Mouse (Mus musculus) kidney, adult 8-10 months (tissue): ENCODE results near the gene Fndc8.

Experiments used
- DNase-seq, 2 experiments: peaks; one replicate each; pipeline ENCODE4 v3.0.0; 2022

The Fndc8 gene

DNA sequence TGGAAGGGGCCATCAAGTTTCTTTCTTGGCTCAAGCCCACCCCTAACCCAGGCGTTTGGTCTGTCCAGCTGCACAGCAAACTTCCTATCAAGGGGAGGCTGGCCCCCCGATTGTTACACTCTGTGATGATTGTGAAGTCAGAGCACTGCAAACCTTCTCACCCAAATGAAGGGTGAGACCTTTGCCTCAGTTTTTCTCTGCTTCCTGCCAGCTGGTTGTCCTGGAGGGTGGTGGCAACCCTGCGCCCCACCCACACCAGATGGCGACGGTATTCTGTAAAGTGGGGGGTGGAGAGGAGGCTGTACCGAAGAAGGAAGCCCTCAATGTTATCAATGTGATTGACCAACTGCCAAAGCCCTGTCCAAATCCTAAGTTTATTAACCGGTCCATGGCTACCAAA lies at the start of gene Fndc8:
Gene Fndc8 (plus strand): TSS at position 189 of the 400 bp plus-strand sequence.
- DNase-seq: no peak

DNA sequence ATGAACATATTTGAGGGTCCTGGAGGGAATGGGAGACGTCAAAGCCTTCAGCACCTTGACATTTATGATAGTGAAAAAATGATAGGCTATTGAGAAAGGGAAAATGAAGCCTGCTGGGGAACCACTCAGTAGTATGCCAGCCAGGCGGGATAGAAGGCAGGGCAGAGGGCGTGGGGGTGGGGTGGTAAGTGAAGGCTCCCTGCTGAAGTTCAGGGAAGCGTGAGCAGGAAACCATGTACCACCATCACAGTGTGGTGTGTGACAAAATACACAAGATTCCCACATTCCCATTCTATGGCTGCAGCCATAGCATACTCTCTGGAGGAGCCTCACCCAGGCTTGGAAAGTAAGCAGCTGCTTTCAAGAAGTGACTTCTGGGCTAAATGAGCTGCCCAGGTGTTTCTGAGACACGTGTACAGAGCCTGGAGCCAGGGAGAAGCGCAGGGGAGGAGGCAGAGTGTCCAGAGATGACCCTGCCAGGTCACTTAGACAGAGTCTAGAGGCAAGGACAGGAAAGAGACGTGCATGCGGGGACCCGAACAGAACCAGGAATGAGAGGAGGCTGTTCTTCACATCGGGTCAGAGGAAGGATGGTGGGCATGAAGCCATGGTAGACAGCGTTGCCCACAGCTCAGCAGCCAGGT lies 47.0 kb upstream of the Fndc8 start:
- DNase-seq: no peak

GRCm38 (mm10) chr11:82845415-82846078 lies 46.4 kb upstream of the Fndc8 start:
- no peak for DNase-seq

DNA sequence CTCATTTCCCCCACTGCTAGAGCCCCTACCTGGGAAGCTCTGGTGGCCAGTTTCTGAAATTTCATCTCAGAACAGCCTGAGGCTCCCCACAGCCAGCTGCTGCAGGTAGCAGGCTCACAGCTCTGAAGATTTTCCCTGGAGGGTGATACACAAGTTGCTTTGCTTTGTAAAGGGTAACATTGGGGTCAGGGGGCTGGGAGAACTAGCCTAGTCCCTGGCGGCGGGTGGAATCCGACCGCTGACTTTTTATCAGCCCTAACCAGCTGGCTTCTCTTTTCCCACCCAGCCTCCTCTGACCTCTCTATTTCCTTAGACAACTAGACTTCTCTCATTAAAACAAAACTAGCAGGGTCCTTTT lies 45.9 kb upstream of the Fndc8 start:
- no peak for DNase-seq

DNA sequence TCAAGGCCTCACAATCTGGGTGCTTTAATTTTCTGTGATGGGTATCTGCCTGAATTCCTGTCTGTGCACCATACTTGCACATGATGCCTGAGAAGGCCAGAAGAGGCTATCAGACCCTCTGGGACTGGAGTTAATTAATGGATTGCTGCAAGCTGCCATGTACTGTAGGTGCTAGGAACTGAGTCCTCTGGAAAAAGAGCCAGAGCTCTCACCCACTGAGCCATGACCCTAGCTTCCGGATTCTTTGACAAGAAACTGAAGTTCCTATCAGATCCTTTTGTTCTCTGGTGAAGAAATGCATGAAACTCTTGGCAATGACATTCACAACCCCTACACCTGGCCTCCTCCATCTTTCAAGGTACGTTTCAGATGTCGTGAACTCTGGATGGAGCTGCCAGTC lies 45.0 kb upstream of the Fndc8 start:
- no peak for DNase-seq

- DNase-seq: no peak
These were observed 44.3 kb upstream of the Fndc8 start for GRCm38 (mm10) chr11:82847571-82848000.

GRCm38 (mm10) chr11:82850259-82850658 lies 41.7 kb upstream of the Fndc8 start:
- no peak for DNase-seq

GRCm38 (mm10) chr11:82852115-82852514 lies 39.8 kb upstream of the Fndc8 start:
- no peak for DNase-seq

- DNase-seq: no peak
These were observed 39.4 kb upstream of the Fndc8 start for GRCm38 (mm10) chr11:82852540-82852939.

DNA sequence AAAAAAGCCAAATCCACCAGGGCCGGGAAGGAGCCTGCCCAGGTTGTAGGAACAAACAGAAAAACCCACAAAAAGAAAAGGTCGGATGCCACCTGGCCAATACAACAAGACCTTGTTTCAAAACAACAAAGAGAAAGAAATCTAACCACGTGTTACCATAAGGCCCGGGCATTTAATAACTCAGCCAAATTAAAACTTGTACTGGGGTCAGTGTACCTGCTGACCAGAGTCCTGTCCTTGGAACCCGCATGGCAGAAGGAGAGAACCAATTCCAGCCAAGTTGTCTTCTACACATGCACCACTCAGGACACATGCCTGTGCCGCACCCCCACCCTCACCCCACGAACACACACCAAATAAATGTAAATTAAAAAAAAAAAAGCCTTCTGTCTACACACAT lies 39.0 kb upstream of the Fndc8 start:
- peak in 1 of 2 experiments; percentile 46 for DNase-seq

DNA sequence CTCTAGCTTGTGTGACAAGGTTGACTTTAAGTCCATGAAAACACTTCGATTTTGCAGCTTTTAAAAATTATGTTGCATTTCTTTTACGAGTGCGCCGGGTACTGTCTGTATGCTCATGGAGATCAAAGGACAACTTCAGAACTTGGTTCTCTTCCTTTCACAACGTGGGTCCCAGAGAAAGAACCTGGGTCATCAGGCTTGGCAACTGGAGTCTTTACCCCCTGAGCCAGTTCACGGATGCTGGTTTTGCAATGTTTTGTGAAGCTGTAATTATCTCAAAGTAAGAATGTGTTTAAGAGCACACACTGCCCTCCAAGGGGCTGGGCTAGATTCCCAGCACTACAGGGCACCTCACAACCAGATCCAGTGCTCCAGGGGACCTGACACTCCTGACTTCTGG lies 37.8 kb upstream of the Fndc8 start:
- DNase-seq: no peak

- DNase-seq: no peak
These were observed 36.5 kb upstream of the Fndc8 start for GRCm38 (mm10) chr11:82855327-82855973.

DNA sequence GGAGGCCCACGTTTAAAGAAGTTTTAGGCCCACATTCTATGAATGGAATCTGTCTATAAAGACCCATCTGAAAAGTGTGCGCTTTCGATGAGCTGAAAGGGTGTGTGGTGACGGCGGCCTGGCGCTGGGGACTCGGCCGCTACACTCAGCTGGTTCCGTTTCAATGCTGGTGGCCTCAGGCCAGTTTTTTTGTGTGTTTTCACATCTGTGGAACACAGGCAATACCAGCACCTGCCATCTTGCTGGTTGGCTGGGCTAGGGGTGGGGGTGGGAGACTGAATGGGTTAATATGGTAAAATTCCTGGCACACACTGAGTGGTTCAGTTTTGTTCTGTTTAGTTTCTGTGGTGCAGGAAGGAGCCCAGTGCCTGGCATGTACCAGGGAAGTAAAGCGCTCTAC lies 35.9 kb upstream of the Fndc8 start:
- no peak for DNase-seq

DNA sequence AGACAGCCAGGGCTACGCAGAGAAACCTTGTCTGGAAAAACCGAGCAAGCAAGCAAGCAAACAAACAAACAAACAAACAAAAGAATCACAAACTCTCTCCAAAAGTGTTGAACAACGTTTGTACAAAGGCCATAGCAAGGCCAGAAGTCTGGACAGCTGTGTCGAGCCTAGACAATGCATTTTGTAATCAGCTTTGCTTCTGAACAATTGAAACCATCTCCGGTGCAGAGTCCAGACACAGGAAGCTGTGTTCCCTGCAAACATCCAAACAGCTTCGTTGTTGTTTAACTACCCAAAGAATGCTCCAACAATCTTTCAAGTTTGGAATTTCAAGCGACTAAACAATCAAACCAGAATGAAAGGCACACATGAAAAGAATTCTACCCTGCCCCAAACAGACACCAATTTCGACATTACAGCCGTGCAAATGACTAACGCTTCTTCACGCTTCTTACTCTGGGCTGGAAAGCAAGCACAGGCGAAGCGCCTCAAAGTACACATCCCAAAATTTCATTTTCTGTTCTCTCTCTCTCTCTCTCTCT lies 34.5 kb upstream of the Fndc8 start:
- peak; percentile 52 to 64 for DNase-seq

DNA sequence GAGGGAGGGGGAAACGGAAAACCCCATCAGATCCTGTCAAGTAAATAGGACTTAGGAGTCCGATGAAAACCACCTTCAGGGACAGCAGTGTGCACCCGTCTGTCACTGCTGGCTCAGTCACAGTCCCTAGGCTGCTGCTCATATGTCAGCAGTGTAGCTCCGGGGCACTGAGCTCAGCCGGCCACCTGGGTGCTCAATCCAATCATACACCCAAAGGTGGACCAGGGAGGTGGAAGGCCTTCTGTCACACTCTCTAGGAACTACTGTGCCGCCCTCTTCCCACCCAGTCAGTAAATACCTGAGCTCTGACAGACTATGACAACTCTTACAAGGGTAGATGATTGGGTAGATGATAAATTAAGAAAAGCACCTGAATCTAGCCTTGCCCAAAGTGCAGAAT lies 31.2 kb upstream of the Fndc8 start:
- no peak for DNase-seq

DNA sequence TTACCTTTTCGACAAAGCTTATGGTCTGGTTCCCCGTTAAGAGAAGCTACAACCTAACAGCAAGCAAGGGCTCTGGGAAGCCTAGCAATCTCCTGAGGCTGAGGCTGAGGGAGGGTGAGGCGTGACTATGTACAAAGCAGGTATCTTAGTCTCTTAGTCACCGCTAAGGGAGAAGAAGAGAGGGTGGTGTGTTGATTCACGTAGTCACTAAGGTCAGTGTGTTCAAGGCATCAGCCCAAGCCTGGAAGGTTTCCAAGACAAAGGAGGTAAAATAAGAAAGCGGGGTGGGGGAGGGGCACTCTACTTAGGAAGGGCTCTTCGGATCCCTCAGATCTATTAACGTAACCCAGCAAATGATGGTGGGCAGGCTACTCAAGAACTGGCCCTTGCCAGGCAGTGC lies 30.4 kb upstream of the Fndc8 start:
- peak in 1 of 2 experiments; percentile 54 for DNase-seq

DNA sequence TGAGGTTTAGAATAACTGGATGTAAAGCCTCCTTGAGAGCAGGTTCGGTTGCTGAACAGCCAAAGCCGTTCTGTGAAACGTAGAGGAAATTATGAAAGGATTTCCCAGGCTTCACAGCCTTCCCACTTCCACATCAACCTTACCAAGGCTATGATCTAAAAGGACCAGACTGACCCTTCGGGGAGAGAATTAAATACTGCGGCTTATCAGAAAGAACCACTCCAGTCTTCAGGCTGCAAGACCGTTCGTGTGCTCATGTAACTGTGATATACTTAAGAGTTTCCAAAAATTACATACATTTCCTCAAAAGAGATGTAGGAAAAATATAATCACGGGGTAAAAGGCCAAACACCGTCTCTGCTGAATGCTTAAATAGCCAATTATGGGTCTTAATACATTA lies 29.3 kb upstream of the Fndc8 start:
- no peak for DNase-seq

GRCm38 (mm10) chr11:82863059-82863458 lies 28.9 kb upstream of the Fndc8 start:
- no peak for DNase-seq

- no peak for DNase-seq
These were observed 28.4 kb upstream of the Fndc8 start for GRCm38 (mm10) chr11:82863488-82863931.

DNA sequence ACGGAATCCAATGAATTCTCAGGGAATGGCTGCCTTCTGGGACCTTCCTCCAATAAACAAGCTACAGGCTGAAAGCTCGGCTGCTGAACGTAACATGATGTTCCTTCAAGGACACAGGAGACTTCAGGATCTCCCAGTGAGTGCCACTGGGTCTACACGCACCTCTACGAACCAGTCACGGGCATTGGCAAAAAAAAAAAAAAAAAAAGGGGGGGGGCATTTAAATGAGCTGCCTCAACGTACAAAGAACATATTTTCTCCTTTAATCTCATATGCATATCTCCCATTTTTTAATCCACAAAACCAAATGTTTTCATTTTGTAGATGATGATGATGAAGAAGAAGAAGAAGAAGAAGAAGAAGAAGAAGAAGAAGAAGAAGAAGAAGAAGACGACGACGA lies 26.0 kb upstream of the Fndc8 start:
- DNase-seq: no peak

GRCm38 (mm10) chr11:82866850-82867564 lies 24.9 kb upstream of the Fndc8 start:
- no peak for DNase-seq

DNA sequence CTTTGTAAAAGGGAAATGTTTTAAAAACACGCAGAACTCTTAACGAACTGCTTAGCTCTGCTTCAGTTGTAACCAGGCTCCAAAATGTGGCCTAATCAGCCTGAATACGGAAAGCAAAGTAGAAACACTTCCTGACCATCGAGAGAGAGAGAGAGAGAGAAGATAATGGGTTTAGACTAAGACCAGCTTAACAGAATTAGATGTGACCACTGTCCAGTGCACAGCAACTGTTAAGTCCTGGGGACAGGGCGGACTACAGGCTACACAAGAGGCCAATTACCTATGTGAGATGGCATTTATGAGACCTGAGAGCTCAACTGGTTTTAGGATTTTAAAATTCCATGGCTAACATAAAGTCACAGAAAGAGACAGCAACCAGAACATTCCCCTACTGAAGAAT lies 24.0 kb upstream of the Fndc8 start:
- no peak for DNase-seq

GRCm38 (mm10) chr11:82869506-82870172 lies 22.3 kb upstream of the Fndc8 start:
- peak in 1 of 2 experiments; percentile 43 for DNase-seq
